Mouse (Mus musculus): ENCODE measurements around the gene Etv6.

GRCm38 (mm10) chr6:134261904-134262303, 226.4 kb downstream of the Etv6 start:
- no peak for TF ChIP-seq CTCF (IDR thresholded peaks at IDR 0.05)
- no peak for TF ChIP-seq POLR2A (IDR thresholded peaks at IDR 0.05; ENCODE audit: insufficient read depth, low read depth, low read length)

All from heart, adult 2 months (tissue).